Mouse (Mus musculus) heart, embryonic 14.5 days (tissue): ENCODE data around the gene Spns3. TPM values are rescaled to one million over a fixed set of nuclear protein-coding genes. Genes with fewer than 3 reads are reported as not detected.
A peak's percentile ranks its signal among the peaks of the same experiment; 100 is the strongest.

Source experiments
- ATAC-seq: fragments of 200-750 bp; cut with Nextera tagmentation; 2 replicates; pipeline ENCODE4 v1.8.0; 2017; ENCODE audit warnings: low read depth, moderate TSS enrichment; ENCODE audit not compliant: insufficient number of reproducible peaks, insufficient read depth, low FRiP score
- H3K27ac ChIP-seq, 2 experiments: fragments of 200-500 bp in 1 of 2; fragments of 300-500 bp in 1 of 2; sonication (generic) in 1 of 2; replicated peaks in 1 of 2; 2 replicates each; pipeline ENCODE4 v1.5.1; 2012 to 2014; ENCODE audit warnings: low read depth in 2 of 2, low read length in 2 of 2, control low read depth in 1 of 2, mild to moderate bottlenecking in 1 of 2, mixed read lengths in 1 of 2; ENCODE audit not compliant: control insufficient read depth in 1 of 2, insufficient read depth in 1 of 2
- H3K27me3 ChIP-seq: fragments of 300-500 bp; sonication (generic); 2 replicates; pipeline ENCODE4 v1.6.1; 2014; ENCODE audit warnings: mild to moderate bottlenecking, low read length, control low read depth; ENCODE audit not compliant: control insufficient read depth, insufficient read depth
- H3K36me3 ChIP-seq: fragments of 300-500 bp; sonication (generic); 2 replicates; pipeline ENCODE4 v1.6.1; 2014; ENCODE audit warnings: mild to moderate bottlenecking, control low read depth, low read length, mixed read lengths; ENCODE audit not compliant: control insufficient read depth, insufficient read depth
- H3K4me1 ChIP-seq, 2 experiments: fragments of 200-500 bp in 1 of 2; fragments of 300-500 bp in 1 of 2; sonication (generic) in 1 of 2; 2 replicates each; pipeline ENCODE4 v1.6.1; 2012 to 2014; ENCODE audit warnings: low read length in 2 of 2, control low read depth in 1 of 2, mixed read lengths in 1 of 2; ENCODE audit not compliant: control insufficient read depth in 2 of 2, insufficient read depth in 2 of 2
- H3K4me2 ChIP-seq: fragments of 300-500 bp; sonication (generic); 2 replicates; pipeline ENCODE4 v1.6.1; 2014; ENCODE audit warnings: mild to moderate bottlenecking, low read length
- H3K4me3 ChIP-seq, 2 experiments: fragments of 200-500 bp in 1 of 2; fragments of 300-500 bp in 1 of 2; sonication (generic) in 1 of 2; 2 replicates each; pipeline ENCODE4 v1.5.1; 2012 to 2014; ENCODE audit warnings: low read length in 2 of 2, mild to moderate bottlenecking in 2 of 2, control low read depth in 1 of 2, low read depth in 1 of 2, moderate library complexity in 1 of 2; ENCODE audit not compliant: control insufficient read depth in 1 of 2, insufficient read depth in 1 of 2
- H3K9ac ChIP-seq: fragments of 300-500 bp; sonication (generic); 2 replicates; pipeline ENCODE4 v1.6.1; 2014; ENCODE audit warnings: mild to moderate bottlenecking, low read length
- H3K9me3 ChIP-seq: fragments of 300-500 bp; sonication (generic); 2 replicates; pipeline ENCODE4 v1.6.1; 2016; ENCODE audit warnings: low read length, control low read depth; ENCODE audit not compliant: control insufficient read depth
- WGBS: fragments of 180-500 bp; shearing (Covaris S2); extraction: QIAGEN DNeasy Blood & Tissue Kit; methylation state at CpG from one replicate; pipeline ENCODE4 v1.1.7; 2014; 5-methylcytosine and 5-hydroxymethylcytosine counted together
- polyA plus RNA-seq: library from polyadenylated mRNA; unstranded; fragments of >200 nt; fragmentation: Nextera tagmentation; extraction: Ambion mirVana; gene quantifications from 2 replicates; pipeline ENCODE4 v1.2.1, GENCODE M21; 2014

Gene Spns3
- polyA plus RNA-seq, 1 experiment from 2014 or later = 0.09 TPM

DNA sequence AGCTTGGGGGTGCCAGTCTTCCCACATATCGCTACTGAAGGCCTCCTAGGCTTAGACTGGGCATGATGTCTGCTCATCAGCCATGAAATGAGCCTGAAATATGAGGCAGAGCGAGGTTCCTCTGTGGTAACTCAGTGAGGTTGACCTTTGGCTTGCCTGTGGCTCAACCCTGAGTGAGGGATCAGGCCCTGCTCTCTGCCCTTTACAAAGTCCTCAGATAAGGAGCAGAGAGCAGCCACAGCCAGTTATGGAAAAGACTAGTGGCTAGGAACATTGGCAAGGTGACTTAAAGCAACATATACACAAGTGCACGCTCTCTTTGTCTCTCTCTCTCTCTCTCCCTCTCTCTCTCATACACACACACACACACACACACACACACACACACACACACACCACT lies 75.4 kb downstream of the Spns3 start:
- Histone ChIP-seq H3K4me1 (peaks cover 8 to 19% of the 10 kb centered on the region in 2 experiments), H3K9ac (no peak overlapping the region), H3K9me3 (no peaks in the 10 kb centered on the region), H3K4me3 (no peak overlapping the region), H3K27ac (0 out of 4 replicates have a peak overlapping the region, but pooled peaks of 1 of the 2 experiments have one; percentile 47), H3K4me2 (no peak overlapping the region), H3K36me3 (no peaks in the 10 kb centered on the region), H3K27me3 (no peaks in the 10 kb centered on the region)
- no peak for ATAC-seq
- 68% methylated on average over 3 of the region's 3 CpGs for WGBS

- 84% methylated on average over 4 of the region's 4 CpGs for WGBS
- no peak overlapping the region for H3K9ac ChIP-seq
- H3K4me2 ChIP-seq = no peak overlapping the region
- H3K27ac ChIP-seq = no peak overlapping the region
- H3K4me3 ChIP-seq = no peak overlapping the region
- peaks cover 16 to 33% of the 10 kb centered on the region in 2 experiments for H3K4me1 ChIP-seq
- ATAC-seq = no peak
- H3K9me3 ChIP-seq = no peaks in the 10 kb centered on the region
- no peaks in the 10 kb centered on the region for H3K27me3 ChIP-seq
- H3K36me3 ChIP-seq = no peaks in the 10 kb centered on the region
Measured at GRCm38 (mm10) chr11:72473540-72473939, 76.8 kb downstream of the Spns3 start.

DNA sequence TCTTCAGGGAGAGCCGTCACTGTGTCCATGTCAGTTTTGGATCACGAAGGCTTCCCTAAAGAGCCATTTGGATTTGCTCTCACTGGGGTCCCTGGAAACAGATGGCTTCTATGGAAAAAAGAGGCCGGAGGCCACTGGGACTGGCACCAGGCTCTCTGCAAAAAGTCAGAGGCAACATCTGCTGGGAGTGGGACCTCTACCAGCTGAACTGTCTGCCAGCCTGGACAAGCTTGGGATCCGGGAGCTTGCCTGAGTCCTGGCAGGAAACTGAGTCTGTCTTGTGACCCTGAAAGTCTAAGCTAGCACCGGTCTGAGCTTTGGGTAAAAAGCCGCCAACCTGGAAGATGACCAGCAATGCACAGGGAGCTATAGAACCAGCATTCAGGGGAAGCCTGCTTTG lies 78.9 kb downstream of the Spns3 start:
- 86% methylated on average over 6 of the region's 6 CpGs for WGBS
- Histone ChIP-seq H3K4me1 (peaks cover 24 to 45% of the 10 kb centered on the region in 2 experiments), H3K27me3 (no peaks in the 10 kb centered on the region), H3K27ac (no peak overlapping the region), H3K36me3 (no peaks in the 10 kb centered on the region), H3K4me3 (no peak overlapping the region), H3K9me3 (no peaks in the 10 kb centered on the region), H3K4me2 (no peak overlapping the region), H3K9ac (no peak overlapping the region)
- no peak for ATAC-seq

GRCm38 (mm10) chr11:72470004-72470403 lies 80.3 kb downstream of the Spns3 start:
- no peak for ATAC-seq
- Histone ChIP-seq H3K36me3 (no peaks in the 10 kb centered on the region), H3K27ac (peak overlapping the region in 1 of 2 experiments; percentile 69; a peak in 2 of 4 replicates), H3K9ac (no peak overlapping the region), H3K4me3 (no peak overlapping the region), H3K9me3 (no peaks in the 10 kb centered on the region), H3K27me3 (no peaks in the 10 kb centered on the region), H3K4me1 (peaks cover 29 to 47% of the 10 kb centered on the region in 2 experiments), H3K4me2 (no peak overlapping the region)
- 44% methylated on average over 4 of the region's 4 CpGs for WGBS

- Histone ChIP-seq H3K27me3 (no peaks in the 10 kb centered on the region), H3K27ac (peak overlapping the region; percentile 60 to 69), H3K4me3 (no peak overlapping the region), H3K4me2 (no peak overlapping the region), H3K9me3 (no peaks in the 10 kb centered on the region), H3K36me3 (no peaks in the 10 kb centered on the region), H3K4me1 (peaks cover 29 to 47% of the 10 kb centered on the region in 2 experiments), H3K9ac (no peak overlapping the region)
- 18% methylated on average over 5 of the region's 5 CpGs for WGBS
- ATAC-seq = peak; percentile 79
Measured at GRCm38 (mm10) chr11:72469217-72469616, 81.1 kb downstream of the Spns3 start.

DNA sequence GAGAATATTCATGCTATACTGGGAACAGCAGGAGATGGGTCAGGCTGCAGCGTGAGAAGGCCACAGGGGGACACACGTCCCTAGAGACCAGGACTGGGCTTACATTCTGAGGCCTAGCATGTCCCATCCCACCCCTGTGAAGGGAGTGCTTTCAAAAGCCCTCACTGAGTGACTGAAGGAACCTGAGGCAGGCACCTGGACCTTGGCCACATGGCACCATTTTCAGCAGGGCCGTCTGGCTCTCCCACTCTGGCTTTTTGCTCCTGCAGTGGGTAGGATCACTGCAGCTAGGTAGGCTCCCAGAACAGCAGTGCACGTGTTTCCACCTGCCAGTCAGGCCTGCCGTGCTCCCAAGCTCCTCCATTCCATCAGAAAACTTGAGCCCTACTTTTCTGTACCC lies 81.8 kb downstream of the Spns3 start:
- no peak for ATAC-seq
- peaks cover 29 to 47% of the 10 kb centered on the region in 2 experiments for H3K4me1 ChIP-seq
- 73% methylated on average over 5 of the region's 5 CpGs for WGBS

GRCm38 (mm10) chr11:72466694-72467507 lies 83.4 kb downstream of the Spns3 start:
- H3K27me3 ChIP-seq = no peaks in the 10 kb centered on the region
- H3K27ac ChIP-seq = peak overlapping the region; percentile 34 to 62
- H3K4me2 ChIP-seq = peak overlapping the region; percentile 32
- no peak overlapping the region; the same call in 1 of the 2 replicates for H3K9ac ChIP-seq
- WGBS = 10% methylated on average over 11 of the region's 11 CpGs
- no peak overlapping the region for H3K4me3 ChIP-seq
- ATAC-seq = peak; percentile 19; the same call in 1 of the 2 replicates
- H3K36me3 ChIP-seq = no peaks in the 10 kb centered on the region
- H3K4me1 ChIP-seq = peaks cover 29 to 48% of the 10 kb centered on the region in 2 experiments
- H3K9me3 ChIP-seq = no peaks in the 10 kb centered on the region

More for the DNA sequence above, 81.8 kb downstream of the Spns3 start:
- no peaks in the 10 kb centered on the region for H3K36me3 ChIP-seq
- no peaks in the 10 kb centered on the region for H3K27me3 ChIP-seq
- H3K9me3 ChIP-seq = no peaks in the 10 kb centered on the region
- H3K9ac ChIP-seq = peak overlapping the region; percentile 21; the same call in 1 of the 2 replicates
- no peak overlapping the region for H3K4me2 ChIP-seq
- peak overlapping the region; percentile 60 to 69; a peak in 3 of 4 replicates for H3K27ac ChIP-seq
- no peak overlapping the region for H3K4me3 ChIP-seq
